Mouse (Mus musculus) limb, embryonic 14.5 days (tissue): ENCODE data around the gene Slc1a2. TPM values are rescaled to one million over a fixed set of nuclear protein-coding genes. Genes with fewer than 3 reads are reported as not detected.

Experiments
- ATAC-seq: fragments of 200-750 bp; cut with Nextera tagmentation; 2 replicates; pipeline ENCODE4 v1.8.0; 2017; ENCODE audit warnings: low read depth, moderate number of reproducible peaks, moderate TSS enrichment; ENCODE audit not compliant: low FRiP score
- DNase-seq: peaks from one replicate; pipeline ENCODE4 v3.0.0-alpha.2; 2015; ENCODE audit warnings: low spot score
- H3K27ac ChIP-seq: fragments of 300-500 bp; sonication (generic); replicated peaks from 2 replicates; pipeline ENCODE4 v1.5.1; 2014; ENCODE audit warnings: low read depth, mild to moderate bottlenecking, low read length, moderate library complexity, mixed read lengths
- H3K27me3 ChIP-seq: fragments of 300-500 bp; sonication (generic); 2 replicates; pipeline ENCODE4 v1.6.1; 2014; ENCODE audit warnings: low read length, mixed read lengths; ENCODE audit not compliant: control insufficient read depth, insufficient read depth
- H3K36me3 ChIP-seq: fragments of 300-500 bp; sonication (generic); 2 replicates; pipeline ENCODE4 v1.6.1; 2014; ENCODE audit warnings: mild to moderate bottlenecking, low read length, moderate library complexity, mixed read lengths; ENCODE audit not compliant: control insufficient read depth, insufficient read depth
- H3K4me1 ChIP-seq: fragments of 300-500 bp; sonication (generic); 2 replicates; pipeline ENCODE4 v1.6.1; 2014; ENCODE audit warnings: antibody characterized with exemption, low read length, mixed read lengths; ENCODE audit not compliant: control insufficient read depth, insufficient read depth
- H3K4me2 ChIP-seq: fragments of 300-500 bp; sonication (generic); replicated peaks from 2 replicates; pipeline ENCODE4 v1.6.1; 2014; ENCODE audit warnings: low read depth, mild to moderate bottlenecking, low read length, moderate library complexity; ENCODE audit not compliant: severe bottlenecking
- H3K4me3 ChIP-seq: fragments of 300-500 bp; sonication (generic); replicated peaks from 2 replicates; pipeline ENCODE4 v1.5.1; 2014; ENCODE audit warnings: low read length
- H3K9ac ChIP-seq: fragments of 300-500 bp; sonication (generic); 2 replicates; pipeline ENCODE4 v1.6.1; 2014; ENCODE audit warnings: mild to moderate bottlenecking, low read depth, low read length, moderate library complexity; ENCODE audit not compliant: severe bottlenecking
- H3K9me3 ChIP-seq: fragments of 300-500 bp; sonication (generic); 2 replicates; pipeline ENCODE4 v1.6.1; 2016; ENCODE audit warnings: low read length; ENCODE audit not compliant: control insufficient read depth
- POLR2A ChIP-seq: fragments of 200-500 bp; IDR thresholded peaks from 2 replicates; pipeline ENCODE4 v1.8.0; 2012; ENCODE audit warnings: inconsistent platforms, mild to moderate bottlenecking, moderate library complexity, borderline replicate concordance; ENCODE audit not compliant: insufficient read depth, insufficient read length; ENCODE audit errors: extremely low read depth
- WGBS: fragments of 180-500 bp; shearing (Covaris S2); extraction: QIAGEN DNeasy Blood & Tissue Kit; methylation state at CpG from one replicate; pipeline ENCODE4 v1.1.7; 2014; 5-methylcytosine and 5-hydroxymethylcytosine counted together
- polyA plus RNA-seq, 2 experiments: library from polyadenylated mRNA; depleted of rRNA in 1 of 2; stranded (reverse) in 1 of 2; unstranded in 1 of 2; fragments of >200 nt; fragmentation: Nextera tagmentation in 1 of 2; extraction: Ambion mirVana in 1 of 2; gene quantifications; 2 replicates each; pipeline versions ENCODE4 v1.2.1 to v1.2.3; 2012 to 2014

The Slc1a2 gene
- polyA plus RNA-seq, 2 experiments: 0.89 to 1.6 TPM

DNA sequence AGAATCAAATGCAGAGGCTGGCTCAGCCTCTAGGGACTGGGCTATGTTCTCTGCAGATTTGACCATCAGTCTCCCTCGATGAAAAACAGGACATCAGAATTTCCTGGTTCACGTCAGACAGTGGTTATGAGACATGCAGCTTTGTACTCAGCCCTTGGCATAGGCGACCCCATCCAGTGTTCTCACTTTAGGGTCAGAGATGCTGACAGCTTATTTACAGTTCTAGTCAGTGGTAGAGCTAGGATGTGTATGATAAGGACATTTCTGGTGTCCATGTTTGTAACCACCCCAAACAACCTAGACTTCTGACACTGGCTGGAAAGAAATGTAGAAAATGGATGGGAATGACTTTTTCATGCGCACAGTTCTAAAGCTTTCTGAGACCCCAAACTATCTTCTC is 53.6 kb downstream of the Slc1a2 start:
- Histone ChIP-seq H3K27ac (no peak overlapping the region), H3K4me1 (peaks cover 3% of the 10 kb centered on the region; the same call in 1 of the 2 replicates), H3K9me3 (no peaks in the 10 kb centered on the region), H3K36me3 (no peaks in the 10 kb centered on the region), H3K27me3 (0 out of 2 replicates have a peak, but pooled peaks cover 8% of the 10 kb centered on the region), H3K4me2 (no peak overlapping the region), H3K9ac (no peak overlapping the region), H3K4me3 (no peak overlapping the region)
- 80% methylated on average over 4 of the region's 4 CpGs for WGBS
- ATAC-seq: no peak
- DNase-seq: no peak
- no peak for TF ChIP-seq POLR2A

DNA sequence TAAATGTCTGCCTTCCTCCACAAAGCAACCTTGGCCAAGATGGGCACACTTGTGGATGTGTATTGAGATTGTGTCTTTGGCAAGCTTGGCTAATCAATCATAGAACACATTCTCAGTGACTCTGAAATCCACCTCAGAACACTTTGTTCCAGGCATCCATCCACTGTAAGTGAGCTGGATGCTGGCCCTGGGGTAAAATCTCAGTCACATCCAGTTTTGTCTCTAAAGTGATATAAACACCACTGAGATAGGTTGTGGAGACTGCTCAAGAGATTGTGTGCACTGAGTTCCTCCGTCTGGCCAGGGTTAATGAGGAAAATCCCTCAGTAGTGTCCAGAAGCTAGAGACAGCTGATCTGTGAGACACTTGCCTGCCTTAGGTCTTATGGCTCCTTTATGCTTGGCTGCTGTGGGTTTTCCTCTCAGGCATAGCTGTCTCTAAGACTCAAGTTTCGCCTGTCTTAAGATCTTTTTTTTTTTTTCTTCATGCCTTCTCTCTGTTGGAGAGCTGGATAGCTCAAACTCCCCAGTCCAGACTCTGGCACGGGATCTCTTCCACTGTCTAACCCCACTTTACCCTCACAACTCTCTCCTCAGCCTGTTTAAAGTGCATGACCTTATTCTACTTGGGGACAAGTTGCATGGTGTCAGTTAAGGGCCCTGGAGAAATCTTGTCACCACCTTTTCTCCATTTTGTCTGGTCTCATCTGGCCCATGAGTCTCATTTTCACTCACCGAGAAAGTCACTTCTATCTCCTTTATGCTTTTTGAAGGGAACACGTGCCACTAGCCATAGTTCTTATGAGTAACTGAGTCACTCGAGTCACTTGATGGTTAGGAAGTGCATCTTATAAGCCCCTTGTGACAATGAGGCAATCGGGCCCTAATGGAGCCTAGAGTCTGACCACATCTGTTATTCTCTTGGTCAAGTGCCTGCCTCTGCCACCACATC is 54.5 kb downstream of the Slc1a2 start:
- no peak overlapping the region for H3K9ac ChIP-seq
- H3K9me3 ChIP-seq: no peaks in the 10 kb centered on the region
- WGBS: 75% methylated on average over 7 of the region's 7 CpGs
- no peak overlapping the region for H3K27ac ChIP-seq
- no peaks in the 10 kb centered on the region for H3K36me3 ChIP-seq
- H3K4me1 ChIP-seq: peaks cover 3% of the 10 kb centered on the region; the same call in 1 of the 2 replicates
- ATAC-seq (no peak), DNase-seq (no peak)
- H3K4me2 ChIP-seq: no peak overlapping the region
- no peak for TF ChIP-seq POLR2A
- H3K27me3 ChIP-seq: 0 out of 2 replicates have a peak, but pooled peaks cover 9% of the 10 kb centered on the region
- no peak overlapping the region for H3K4me3 ChIP-seq

DNA sequence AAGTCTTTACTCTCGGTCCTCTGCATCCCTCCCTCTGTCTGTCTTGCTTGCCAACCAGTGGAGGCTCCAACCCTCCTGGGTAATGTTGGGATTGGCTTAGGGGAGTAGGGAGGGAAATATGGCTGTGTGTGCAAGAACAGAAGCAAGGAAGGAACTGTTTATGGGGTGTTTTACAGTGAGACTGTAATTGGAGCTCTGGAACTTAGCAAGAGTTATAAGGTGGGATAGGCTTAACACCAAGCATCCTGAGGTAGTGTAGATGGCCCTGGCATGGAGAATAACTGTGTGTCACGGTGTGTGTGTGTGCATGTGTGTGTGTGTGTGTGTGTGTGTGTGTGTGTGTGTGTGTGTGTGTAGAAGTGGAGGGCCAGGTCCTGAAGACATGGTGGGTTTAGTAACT is 55.9 kb downstream of the Slc1a2 start:
- no peak for TF ChIP-seq POLR2A
- WGBS: 25% methylated on average over 2 of the region's 2 CpGs
- H3K36me3 ChIP-seq: no peaks in the 10 kb centered on the region
- H3K4me1 ChIP-seq: peaks cover 3% of the 10 kb centered on the region; the same call in 1 of the 2 replicates
- H3K4me2 ChIP-seq: no peak overlapping the region
- H3K27me3 ChIP-seq: peaks cover 15% of the 10 kb centered on the region; the same call in 1 of the 2 replicates
- H3K4me3 ChIP-seq: no peak overlapping the region
- DNase-seq: no peak
- H3K9ac ChIP-seq: no peak overlapping the region
- ATAC-seq: no peak
- no peak overlapping the region for H3K27ac ChIP-seq
- H3K9me3 ChIP-seq: no peaks in the 10 kb centered on the region

DNA sequence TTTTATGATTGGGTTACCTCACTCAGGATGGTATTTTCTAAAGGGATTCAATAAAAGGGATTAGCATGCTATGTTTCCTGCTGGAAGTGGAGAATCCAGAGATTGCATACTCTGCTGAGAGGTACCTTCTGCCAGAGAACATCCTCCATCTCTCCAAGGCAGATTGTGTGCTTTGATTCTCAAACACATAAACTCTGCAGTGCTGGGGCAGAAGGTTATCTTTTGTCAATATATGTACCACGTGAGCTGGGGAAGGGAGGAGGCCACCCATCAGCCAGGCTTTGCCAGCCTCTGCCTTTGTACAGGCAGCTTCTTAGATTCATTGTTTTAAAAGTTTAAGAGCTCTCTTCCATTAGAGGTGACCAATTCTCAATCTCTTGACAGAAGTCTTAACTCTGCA is 57.3 kb downstream of the Slc1a2 start:
- Histone ChIP-seq H3K4me3 (no peak overlapping the region), H3K27me3 (peaks cover 15% of the 10 kb centered on the region; the same call in 1 of the 2 replicates), H3K27ac (no peak overlapping the region), H3K9ac (no peak overlapping the region), H3K4me1 (peaks cover 3% of the 10 kb centered on the region; the same call in 1 of the 2 replicates), H3K36me3 (no peaks in the 10 kb centered on the region), H3K4me2 (no peak overlapping the region), H3K9me3 (no peaks in the 10 kb centered on the region)
- no peak for TF ChIP-seq POLR2A
- DNase-seq (no peak), ATAC-seq (no peak)
- WGBS: 63% methylated on average over 1 of the region's 1 CpGs

DNA sequence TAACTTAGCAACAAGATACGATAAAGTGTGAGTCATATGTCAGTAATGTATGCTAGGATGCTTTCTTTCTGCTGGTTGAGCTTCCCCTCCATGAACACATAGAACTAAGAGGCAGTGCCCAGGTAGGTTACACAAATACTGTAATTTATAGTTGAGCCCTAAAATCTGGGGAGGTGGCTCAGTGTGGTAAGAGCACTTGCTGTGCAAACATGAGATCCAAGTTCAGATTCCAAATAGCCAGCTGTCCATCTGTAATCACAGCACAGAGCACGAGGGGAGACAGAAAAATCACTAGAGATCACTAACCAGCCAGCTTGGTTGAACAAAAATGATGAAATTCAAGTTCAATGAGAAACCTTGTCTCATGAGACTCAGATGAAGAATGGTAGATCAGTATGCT is 63.4 kb downstream of the Slc1a2 start:
- H3K9me3 ChIP-seq: no peaks in the 10 kb centered on the region
- WGBS: 73% methylated on average over 2 of the region's 2 CpGs
- DNase-seq (no peak), ATAC-seq (no peak)
- H3K36me3 ChIP-seq: no peaks in the 10 kb centered on the region
- no peak overlapping the region for H3K4me2 ChIP-seq
- H3K27me3 ChIP-seq: peaks cover 8% of the 10 kb centered on the region; the same call in 1 of the 2 replicates
- no peak overlapping the region for H3K4me3 ChIP-seq
- H3K9ac ChIP-seq: no peak overlapping the region
- no peaks in the 10 kb centered on the region for H3K4me1 ChIP-seq
- no peak for TF ChIP-seq POLR2A
- no peak overlapping the region for H3K27ac ChIP-seq
